Mouse (Mus musculus) forebrain, embryonic 15.5 days (tissue): ENCODE data around the gene Nit1. TPM values are rescaled to one million over a fixed set of nuclear protein-coding genes. Genes with fewer than 3 reads are reported as not detected.

Experiments used
- ATAC-seq: fragments of 200-750 bp; cut with Nextera tagmentation; replicated peaks from 2 replicates; pipeline ENCODE4 v1.8.0; 2017; ENCODE audit warnings: mild to moderate bottlenecking, moderate TSS enrichment, moderate library complexity
- H3K27ac ChIP-seq: fragments of 300-500 bp; sonication (generic); replicated peaks from 2 replicates; pipeline ENCODE4 v1.5.1; 2015; ENCODE audit warnings: mild to moderate bottlenecking, inconsistent platforms
- H3K27me3 ChIP-seq: fragments of 300-500 bp; sonication (generic); 2 replicates; pipeline ENCODE4 v1.6.1; 2015; ENCODE audit warnings: inconsistent platforms
- H3K36me3 ChIP-seq: fragments of 300-500 bp; sonication (generic); 2 replicates; pipeline ENCODE4 v1.6.1; 2015; ENCODE audit warnings: mild to moderate bottlenecking, inconsistent platforms
- H3K4me1 ChIP-seq: fragments of 300-500 bp; sonication (generic); 2 replicates; pipeline ENCODE4 v1.6.1; 2015; ENCODE audit warnings: inconsistent platforms
- H3K4me2 ChIP-seq: fragments of 300-500 bp; sonication (generic); replicated peaks from 2 replicates; pipeline ENCODE4 v1.6.1; 2015; ENCODE audit warnings: mild to moderate bottlenecking, inconsistent platforms
- H3K4me3 ChIP-seq: fragments of 300-500 bp; sonication (generic); 2 replicates; pipeline ENCODE4 v1.5.1; 2015; ENCODE audit warnings: mild to moderate bottlenecking, inconsistent platforms
- H3K9ac ChIP-seq: fragments of 300-500 bp; sonication (generic); replicated peaks from 2 replicates; pipeline ENCODE4 v1.6.1; 2015; ENCODE audit warnings: mild to moderate bottlenecking, inconsistent platforms
- H3K9me3 ChIP-seq: fragments of 300-500 bp; sonication (generic); 2 replicates; pipeline ENCODE4 v1.6.1; 2016; ENCODE audit warnings: inconsistent platforms
- WGBS: fragments of 180-500 bp; shearing (Covaris S2); methylation state at CpG from one replicate; pipeline ENCODE4 v1.1.7; 2015; ENCODE audit warnings: mixed read lengths; 5-methylcytosine and 5-hydroxymethylcytosine counted together
- polyA plus RNA-seq: library from polyadenylated mRNA; unstranded; fragments of >200 nt; fragmentation: Nextera tagmentation; extraction: Ambion mirVana; gene quantifications from 2 replicates; pipeline ENCODE4 v1.2.1, GENCODE M21; 2015

The Nit1 gene
- polyA plus RNA-seq = 57.8 and 62.0 TPM in 2 replicates

GRCm38 (mm10) chr1:171345225-171346094 lies at the start of gene Nit1, which contains the start of gene Pfdn2:
Gene Nit1 (minus strand): TSS chr1:171345646.
Gene Pfdn2 (plus strand): TSS chr1:171345670.
- H3K27me3 ChIP-seq = no peaks in the 10 kb centered on the region
- 1% methylated on average over 53 of the region's 53 CpGs for WGBS
- H3K4me1 ChIP-seq = peaks cover 27% of the 10 kb centered on the region
- peaks cover 24% of the 10 kb centered on the region for H3K36me3 ChIP-seq
- ATAC-seq = peak; percentile 95
- H3K27ac ChIP-seq = peak within 1 kb of the TSS; percentile 73
- peak within 1 kb of the TSS; percentile 89 for H3K4me2 ChIP-seq
- H3K9ac ChIP-seq = peak within 1 kb of the TSS; percentile 67
- H3K4me3 ChIP-seq = peak within 1 kb of the TSS; percentile 62
- H3K9me3 ChIP-seq = peaks cover 6% of the 10 kb centered on the region; the same call in 1 of the 2 replicates

GRCm38 (mm10) chr1:171390101-171390500 lies 44.7 kb upstream of the Nit1 start:
- Histone ChIP-seq H3K4me3 (no peak overlapping the region), H3K9me3 (no peaks in the 10 kb centered on the region), H3K4me1 (no peaks in the 10 kb centered on the region), H3K27me3 (no peaks in the 10 kb centered on the region), H3K36me3 (no peaks in the 10 kb centered on the region), H3K27ac (no peak overlapping the region), H3K9ac (no peak overlapping the region), H3K4me2 (no peak overlapping the region)
- ATAC-seq = no peak
- WGBS = 83% methylated on average over 4 of the region's 4 CpGs

GRCm38 (mm10) chr1:171388376-171389102 lies 43.1 kb upstream of the Nit1 start, which contains the start of gene Arhgap30:
Gene Arhgap30 (plus strand): TSS chr1:171388954.
- H3K4me1 ChIP-seq = no peaks in the 10 kb centered on the region
- no peaks in the 10 kb centered on the region for H3K27me3 ChIP-seq
- WGBS = 83% methylated on average over 15 of the region's 15 CpGs
- H3K4me2 ChIP-seq = no peak within 1 kb of the TSS
- no peak within 1 kb of the TSS for H3K27ac ChIP-seq
- no peaks in the 10 kb centered on the region for H3K36me3 ChIP-seq
- H3K4me3 ChIP-seq = no peak within 1 kb of the TSS
- no peak within 1 kb of the TSS for H3K9ac ChIP-seq
- no peaks in the 10 kb centered on the region for H3K9me3 ChIP-seq
- no peak for ATAC-seq

GRCm38 (mm10) chr1:171387099-171387498 lies 41.7 kb upstream of the Nit1 start:
- H3K4me2 ChIP-seq = no peak overlapping the region
- no peak overlapping the region for H3K4me3 ChIP-seq
- WGBS = 19% methylated on average over 6 of the region's 6 CpGs
- H3K9ac ChIP-seq = no peak overlapping the region
- no peaks in the 10 kb centered on the region for H3K9me3 ChIP-seq
- no peaks in the 10 kb centered on the region for H3K4me1 ChIP-seq
- no peak overlapping the region for H3K27ac ChIP-seq
- no peaks in the 10 kb centered on the region for H3K27me3 ChIP-seq
- no peak for ATAC-seq
- no peaks in the 10 kb centered on the region for H3K36me3 ChIP-seq

- no peak for ATAC-seq
- peaks cover under 1% of the 10 kb centered on the region for H3K4me1 ChIP-seq
- no peak overlapping the region for H3K27ac ChIP-seq
- H3K27me3 ChIP-seq = peaks cover 6% of the 10 kb centered on the region; the same call in 1 of the 2 replicates
- no peaks in the 10 kb centered on the region for H3K9me3 ChIP-seq
- no peak overlapping the region for H3K9ac ChIP-seq
- 68% methylated on average over 9 of the region's 9 CpGs for WGBS
- H3K4me3 ChIP-seq = no peak overlapping the region
- no peaks in the 10 kb centered on the region for H3K36me3 ChIP-seq
- H3K4me2 ChIP-seq = no peak overlapping the region
Observed at GRCm38 (mm10) chr1:171385171-171385570, 39.7 kb upstream of the Nit1 start.

GRCm38 (mm10) chr1:171384361-171384760 lies 38.9 kb upstream of the Nit1 start:
- Histone ChIP-seq H3K4me1 (peaks cover 8% of the 10 kb centered on the region), H3K27ac (no peak overlapping the region), H3K36me3 (no peaks in the 10 kb centered on the region), H3K4me3 (no peak overlapping the region), H3K27me3 (peaks cover 12% of the 10 kb centered on the region; the same call in 1 of the 2 replicates), H3K4me2 (no peak overlapping the region), H3K9me3 (no peaks in the 10 kb centered on the region), H3K9ac (no peak overlapping the region)
- ATAC-seq = no peak
- WGBS = 68% methylated on average over 9 of the region's 9 CpGs

- H3K36me3 ChIP-seq = no peaks in the 10 kb centered on the region
- H3K4me1 ChIP-seq = peaks cover 8% of the 10 kb centered on the region
- H3K4me2 ChIP-seq = no peak overlapping the region
- 82% methylated on average over 11 of the region's 11 CpGs for WGBS
- H3K27ac ChIP-seq = no peak overlapping the region
- ATAC-seq = no peak
- H3K9me3 ChIP-seq = no peaks in the 10 kb centered on the region
- H3K9ac ChIP-seq = no peak overlapping the region
- H3K4me3 ChIP-seq = no peak overlapping the region
- H3K27me3 ChIP-seq = peaks cover 12% of the 10 kb centered on the region; the same call in 1 of the 2 replicates
Observed at GRCm38 (mm10) chr1:171382096-171382620, 36.7 kb upstream of the Nit1 start.

- Histone ChIP-seq H3K27ac (peak overlapping the region; percentile 44; the same call in 1 of the 2 replicates), H3K9me3 (no peaks in the 10 kb centered on the region), H3K4me3 (peak overlapping the region; percentile 34), H3K27me3 (peaks cover 12% of the 10 kb centered on the region; the same call in 1 of the 2 replicates), H3K4me1 (peaks cover 8% of the 10 kb centered on the region), H3K4me2 (peak overlapping the region; percentile 50), H3K36me3 (no peaks in the 10 kb centered on the region), H3K9ac (peak overlapping the region; percentile 24; the same call in 1 of the 2 replicates)
- ATAC-seq = peak; percentile 75
- 3% methylated on average over 31 of the region's 31 CpGs for WGBS
Observed at GRCm38 (mm10) chr1:171379935-171380599, 34.6 kb upstream of the Nit1 start.

- H3K27me3 ChIP-seq = peaks cover 12% of the 10 kb centered on the region; the same call in 1 of the 2 replicates
- WGBS = 88% methylated on average over 6 of the region's 6 CpGs
- no peak overlapping the region for H3K4me2 ChIP-seq
- no peaks in the 10 kb centered on the region for H3K36me3 ChIP-seq
- H3K9ac ChIP-seq = no peak overlapping the region
- ATAC-seq = no peak
- H3K4me1 ChIP-seq = peaks cover 8% of the 10 kb centered on the region
- no peaks in the 10 kb centered on the region for H3K9me3 ChIP-seq
- H3K27ac ChIP-seq = no peak overlapping the region
- H3K4me3 ChIP-seq = no peak overlapping the region
Observed at GRCm38 (mm10) chr1:171378298-171378697, 32.9 kb upstream of the Nit1 start.

GRCm38 (mm10) chr1:171375646-171376097 lies 30.2 kb upstream of the Nit1 start:
- ATAC-seq = no peak
- no peaks in the 10 kb centered on the region for H3K36me3 ChIP-seq
- no peak overlapping the region for H3K4me2 ChIP-seq
- peaks cover 8% of the 10 kb centered on the region for H3K4me1 ChIP-seq
- H3K27me3 ChIP-seq = 0 out of 2 replicates have a peak, but pooled peaks cover 8% of the 10 kb centered on the region
- H3K27ac ChIP-seq = no peak overlapping the region
- no peaks in the 10 kb centered on the region for H3K9me3 ChIP-seq
- WGBS = 52% methylated on average over 9 of the region's 9 CpGs
- H3K4me3 ChIP-seq = no peak overlapping the region
- H3K9ac ChIP-seq = no peak overlapping the region

- Histone ChIP-seq H3K4me2 (no peak overlapping the region), H3K27ac (no peak overlapping the region), H3K4me3 (no peak overlapping the region), H3K36me3 (no peaks in the 10 kb centered on the region), H3K27me3 (no peaks in the 10 kb centered on the region), H3K4me1 (no peaks in the 10 kb centered on the region), H3K9ac (no peak overlapping the region), H3K9me3 (no peaks in the 10 kb centered on the region)
- no peak for ATAC-seq
- 2% methylated on average over 4 of the region's 4 CpGs for WGBS
Observed at GRCm38 (mm10) chr1:171373946-171374345, 28.5 kb upstream of the Nit1 start.
